Mouse (Mus musculus): ENCODE data around the gene Dnm1. TPM values are rescaled to one million over a fixed set of nuclear protein-coding genes. Genes with fewer than 3 reads are reported as not detected.
A peak's percentile ranks its signal among the peaks of the same experiment; 100 is the strongest.

Gene Dnm1
- 10 to 100 TPM; 18.9 to 25.7 TPM for total RNA-seq (2021)
- long read RNA-seq, experiment 1, partial matches to known transcripts, result 2 of 4 reads
- long read RNA-seq, experiment 1, other reads (novel, unspliced or antisense), result 2 of 4 reads
- long read RNA-seq, experiment 2, partial matches to known transcripts, result 1 of 3 reads
- long read RNA-seq, experiment 2, other reads (novel, unspliced or antisense), result 2 of 3 reads

GRCm38 (mm10) chr2:32353007-32353542, at the start of gene Dnm1:
TSS of gene Dnm1 (minus strand) at chr2:32353338.
- peak; percentile 97 for DNase-seq

DNA sequence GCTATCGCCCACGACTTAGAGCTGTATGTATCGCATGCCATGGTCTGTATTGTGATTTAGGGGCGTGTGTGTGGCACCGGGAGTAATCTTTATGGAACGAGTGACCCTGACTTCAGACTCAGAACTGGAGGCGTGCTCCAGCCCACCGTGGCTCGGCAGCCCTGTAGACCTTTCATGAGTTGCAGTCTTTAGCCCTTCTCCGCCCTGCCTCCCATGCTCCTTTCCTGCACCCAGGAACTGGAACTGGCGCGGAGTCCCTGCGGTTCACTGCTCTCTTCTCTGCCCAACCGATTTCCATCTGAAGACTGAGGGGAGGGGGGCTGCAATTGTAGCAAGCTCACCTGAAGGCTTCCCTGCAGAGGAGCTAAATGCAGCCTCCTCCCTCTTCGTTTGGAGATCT, 43.6 kb upstream of the Dnm1 start:
- DNase-seq, result no peak

DNA sequence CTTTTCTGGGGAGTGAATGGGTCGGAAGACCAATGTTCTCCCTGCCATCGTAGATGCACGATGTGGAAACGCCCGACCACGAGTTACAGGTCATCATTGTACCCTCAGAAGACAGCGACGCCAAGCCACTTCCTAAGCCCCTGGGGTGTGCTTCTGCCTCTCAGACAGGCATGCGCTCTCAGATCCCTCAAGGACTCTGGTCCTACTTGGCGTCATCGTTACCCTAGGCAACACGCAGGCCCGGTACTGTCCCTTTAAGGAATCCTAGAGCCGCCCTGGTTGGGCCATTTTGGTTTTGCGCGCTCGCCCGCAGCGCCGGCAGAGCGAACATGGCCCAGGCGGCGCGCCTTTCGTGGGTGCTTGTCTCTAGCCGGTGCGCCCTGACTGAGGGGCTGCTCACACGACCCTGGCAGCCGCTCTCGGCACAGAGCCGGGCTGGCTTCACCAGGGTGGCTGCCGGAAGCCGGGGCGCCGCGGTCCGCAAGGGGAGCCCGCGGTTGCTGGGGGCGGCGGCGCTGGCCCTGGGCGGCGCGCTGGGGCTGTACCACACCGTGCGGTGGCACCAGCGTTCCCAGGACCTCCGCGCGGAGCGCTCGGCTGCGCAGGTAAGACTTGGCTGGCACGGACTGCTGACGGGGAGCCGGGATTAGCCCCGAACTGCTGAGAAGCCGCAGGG, 42.9 kb upstream of the Dnm1 start:
- peak; percentile 81 for DNase-seq

DNA sequence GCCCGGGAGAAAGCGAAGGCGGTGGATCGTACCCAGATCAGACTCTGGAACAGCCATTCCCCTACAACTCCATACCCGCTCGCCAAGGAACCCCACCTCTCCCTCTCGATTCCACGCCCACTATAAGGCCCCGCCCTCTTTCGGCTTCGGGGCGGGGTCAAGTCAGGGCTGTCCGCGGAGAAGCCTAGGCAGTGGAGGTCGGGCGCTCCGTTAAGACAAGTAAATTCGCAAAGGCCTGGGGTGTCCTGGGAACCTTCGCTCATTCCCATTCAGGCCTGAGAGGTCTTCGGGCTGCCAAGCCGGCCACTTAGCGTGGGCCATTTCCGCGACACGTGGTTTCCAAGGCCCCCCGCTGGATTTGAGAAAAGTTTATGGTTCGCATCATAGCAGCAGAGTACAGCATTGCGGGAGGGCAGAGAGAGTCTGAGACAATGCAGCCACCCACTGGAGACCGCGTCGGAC, 42.4 kb upstream of the Dnm1 start, which contains the start of gene Ptges2:
TSS of gene Ptges2 (plus strand) at position 413 of the 462 bp plus-strand sequence.
- DNase-seq, result peak; percentile 87

- DNase-seq, result no peak
These were observed 41.8 kb upstream of the Dnm1 start for GRCm38 (mm10) chr2:32394973-32395372.

DNA sequence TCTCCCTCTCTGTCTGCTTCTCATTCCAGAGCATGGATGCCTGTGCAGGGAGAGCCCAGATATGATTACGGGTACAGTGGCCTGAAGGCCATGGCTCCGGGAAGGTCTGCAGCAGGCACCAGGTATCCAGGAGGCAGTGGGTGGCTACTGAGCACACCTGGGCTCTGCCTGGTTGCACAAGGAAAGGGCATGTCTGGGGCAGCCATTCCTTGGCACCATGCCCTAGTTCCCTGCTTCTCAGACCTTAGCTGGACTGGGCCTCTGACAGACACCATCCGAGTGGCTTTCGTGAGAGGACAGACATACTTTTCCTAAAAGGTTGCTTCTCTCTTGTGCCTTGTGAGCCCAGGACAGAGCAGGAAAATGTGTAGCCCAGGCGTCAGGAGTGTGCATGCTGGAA, 38.9 kb upstream of the Dnm1 start:
- DNase-seq, result no peak

DNA sequence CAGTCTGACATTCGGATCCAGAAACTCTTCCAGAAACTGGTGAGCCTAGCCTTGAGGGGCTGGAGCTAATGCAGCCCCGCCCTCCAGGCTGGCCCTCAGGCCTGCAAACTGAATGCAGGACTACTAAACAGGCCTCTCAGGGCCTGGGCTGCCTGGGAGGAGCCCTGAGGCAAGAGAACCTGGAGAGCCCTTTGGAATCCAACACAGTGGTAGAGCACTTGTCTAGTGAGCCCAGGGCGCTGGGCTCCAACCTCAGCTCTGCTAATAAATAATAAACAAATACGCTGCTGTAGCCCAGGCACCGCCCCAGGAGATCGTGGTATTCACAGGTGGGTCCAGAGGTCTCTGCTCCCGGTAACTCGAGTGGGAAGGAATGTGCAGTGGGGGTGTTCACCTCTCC, 37.7 kb upstream of the Dnm1 start:
- no peak for DNase-seq

DNA sequence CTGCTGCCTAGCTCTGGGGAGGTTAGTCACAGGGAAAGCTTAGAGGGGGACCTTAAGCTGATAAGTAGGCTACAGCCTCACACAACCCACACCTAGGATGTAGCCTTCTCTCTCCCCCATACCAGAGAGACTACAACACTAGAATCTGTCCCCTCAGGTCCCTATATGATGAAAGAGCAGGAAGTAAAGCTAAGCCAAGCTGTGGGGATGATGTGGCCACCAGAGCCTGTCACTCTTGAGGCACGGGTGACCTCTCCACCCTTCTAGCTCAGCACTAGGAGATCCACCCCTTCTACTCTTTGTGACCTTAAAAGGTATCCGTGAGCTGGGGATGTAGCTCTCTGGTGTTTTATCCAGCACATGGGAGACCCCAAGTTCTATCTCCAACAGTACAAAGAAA, 36.0 kb upstream of the Dnm1 start:
- DNase-seq, result no peak

DNA sequence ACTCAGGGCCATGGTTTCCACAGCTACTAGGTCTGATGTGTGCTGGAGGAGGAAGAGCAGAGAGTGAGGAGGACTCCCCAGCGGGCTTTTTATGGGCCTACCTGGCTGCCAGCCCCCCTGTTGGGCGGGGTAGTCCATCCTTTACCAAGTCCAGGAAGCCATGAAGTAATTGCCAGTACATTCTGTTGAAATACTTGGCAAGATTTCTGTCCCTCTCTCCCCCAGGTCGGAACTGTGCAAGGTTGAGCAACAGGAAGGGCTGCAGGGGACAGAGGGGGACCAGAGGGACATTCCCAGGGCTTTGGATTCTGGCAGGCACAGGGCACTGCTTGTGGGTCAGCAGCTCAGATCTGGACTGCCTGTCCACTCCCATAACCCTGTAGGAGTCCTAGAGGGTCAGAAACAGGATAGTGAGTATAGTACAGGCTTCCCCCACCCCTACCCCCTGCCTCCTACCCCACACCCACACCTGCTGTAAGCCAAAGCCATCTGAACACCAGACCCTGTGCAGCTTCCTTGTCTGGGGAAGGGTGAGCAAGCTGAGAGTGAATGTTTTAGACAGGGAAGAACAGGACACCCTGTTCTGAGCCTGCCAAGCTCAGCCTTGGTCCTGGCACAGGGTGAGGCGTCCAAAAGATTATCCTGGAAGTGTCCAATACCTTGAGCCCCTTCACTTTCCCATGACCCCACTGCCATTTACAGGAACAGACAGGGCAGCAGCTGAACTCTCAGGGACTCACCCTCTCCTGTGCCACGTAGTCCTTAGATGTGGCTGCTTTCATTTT, 34.8 kb upstream of the Dnm1 start, which contains the start of gene Lcn2:
TSS of gene Lcn2 (minus strand) at position 547 of the 785 bp plus-strand sequence.
- no peak for DNase-seq

DNA sequence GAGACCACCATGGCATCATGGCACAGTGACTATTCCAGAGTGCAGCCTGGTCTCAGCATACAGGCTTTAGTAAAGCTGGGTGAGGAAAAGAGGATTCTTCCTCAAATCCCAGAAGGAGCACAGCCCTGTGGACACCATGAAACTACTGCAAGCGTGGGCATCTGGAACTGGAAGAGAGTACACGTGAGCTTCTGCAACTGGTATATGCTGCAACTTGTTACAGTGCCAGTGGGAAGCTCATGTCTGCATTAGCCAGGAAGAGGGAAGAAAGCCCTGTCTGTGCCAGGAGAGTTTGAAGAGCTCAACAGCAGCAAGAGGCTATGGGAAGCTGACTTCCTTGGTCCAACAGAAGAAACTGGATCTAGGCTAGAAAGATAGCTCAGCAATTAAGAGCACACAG, 29.6 kb upstream of the Dnm1 start:
- no peak for DNase-seq

- DNase-seq, result peak; percentile 96
These were observed 28.7 kb upstream of the Dnm1 start, which contains the start of gene 1110008P14Rik for GRCm38 (mm10) chr2:32381775-32382223. TSS of gene 1110008P14Rik (minus strand) at chr2:32381938.

- DNase-seq, result no peak
These were observed 28.1 kb upstream of the Dnm1 start for GRCm38 (mm10) chr2:32381141-32381774.

DNA sequence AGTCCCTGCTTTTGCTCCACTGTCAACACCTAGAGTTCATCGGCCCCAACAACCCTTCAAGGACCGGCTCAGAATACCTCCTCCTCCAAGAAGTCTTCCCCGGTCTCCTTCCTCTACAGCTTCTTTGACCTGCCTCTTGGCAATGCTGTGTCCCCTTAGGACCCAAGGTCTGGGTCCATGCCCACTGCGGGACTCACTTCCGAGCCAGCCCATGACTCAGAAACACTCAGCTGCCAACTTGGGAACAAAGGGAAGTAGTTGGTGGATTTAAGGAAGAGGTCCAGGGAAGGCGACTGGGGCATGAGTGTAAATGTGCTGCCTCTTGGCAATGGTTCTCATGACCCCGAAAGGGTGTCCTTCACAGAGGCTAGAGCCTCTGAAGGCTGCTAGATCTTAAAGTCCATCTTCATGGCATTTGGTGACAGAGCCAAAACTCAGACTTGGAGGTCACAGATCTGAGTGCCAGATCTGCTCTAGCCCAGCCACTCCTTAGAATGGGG, 26.9 kb upstream of the Dnm1 start:
- DNase-seq, result no peak

DNA sequence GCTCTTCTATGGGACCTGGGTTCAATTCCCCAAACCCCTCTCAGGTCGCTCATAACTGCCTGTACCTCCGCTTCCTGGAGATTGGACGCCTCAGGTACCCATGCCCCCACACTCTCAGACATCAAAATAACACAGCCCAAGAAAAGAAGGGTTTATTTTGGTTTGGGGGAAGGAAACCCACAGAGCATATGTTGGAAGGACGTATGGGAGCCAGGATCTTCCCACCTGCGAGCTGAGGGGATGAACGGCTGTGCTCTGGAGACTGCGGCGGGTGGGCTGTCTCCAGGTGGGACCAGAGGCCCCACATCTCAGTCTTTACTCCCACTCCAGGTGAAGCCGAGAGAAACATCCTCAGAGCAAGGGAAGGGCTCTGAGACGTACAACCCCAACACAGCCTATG, 23.8 kb upstream of the Dnm1 start:
- no peak for DNase-seq

DNA sequence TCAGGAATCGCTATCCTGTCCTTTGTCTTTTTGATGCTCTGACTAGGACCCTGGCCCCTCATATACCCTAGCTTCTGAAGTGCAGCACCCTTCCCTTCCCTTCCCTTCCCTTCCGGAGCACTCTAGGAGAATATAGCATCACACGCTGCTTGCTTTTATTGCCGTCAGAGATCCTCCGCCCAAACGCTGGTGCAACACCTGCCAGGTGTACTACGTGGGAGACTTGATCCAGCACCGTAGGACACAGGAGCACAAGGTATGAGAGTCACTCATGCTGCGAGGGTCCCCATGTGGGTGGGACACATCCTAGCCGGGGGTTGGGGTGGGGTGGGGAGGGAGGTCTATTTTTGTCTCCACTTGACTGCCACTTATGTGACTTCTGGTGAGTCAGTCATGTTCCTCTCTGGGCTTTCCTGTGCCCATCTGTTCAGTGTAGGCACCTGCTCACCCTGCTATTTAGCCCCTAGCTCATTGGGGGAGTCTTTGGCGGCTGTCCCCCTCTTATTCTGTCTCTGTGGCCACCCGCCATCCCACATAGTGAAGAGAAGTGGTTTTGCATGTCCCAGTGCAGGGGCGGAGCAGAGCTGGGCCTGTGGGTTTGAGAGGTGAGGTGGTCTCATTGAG, 22.3 kb upstream of the Dnm1 start:
- no peak for DNase-seq

- no peak for DNase-seq
These were observed 21.1 kb upstream of the Dnm1 start for GRCm38 (mm10) chr2:32374191-32374590.

GRCm38 (mm10) chr2:32367315-32367714, 14.2 kb upstream of the Dnm1 start:
- DNase-seq, result no peak

GRCm38 (mm10) chr2:32364121-32364520, 11.0 kb upstream of the Dnm1 start:
- no peak for DNase-seq

DNA sequence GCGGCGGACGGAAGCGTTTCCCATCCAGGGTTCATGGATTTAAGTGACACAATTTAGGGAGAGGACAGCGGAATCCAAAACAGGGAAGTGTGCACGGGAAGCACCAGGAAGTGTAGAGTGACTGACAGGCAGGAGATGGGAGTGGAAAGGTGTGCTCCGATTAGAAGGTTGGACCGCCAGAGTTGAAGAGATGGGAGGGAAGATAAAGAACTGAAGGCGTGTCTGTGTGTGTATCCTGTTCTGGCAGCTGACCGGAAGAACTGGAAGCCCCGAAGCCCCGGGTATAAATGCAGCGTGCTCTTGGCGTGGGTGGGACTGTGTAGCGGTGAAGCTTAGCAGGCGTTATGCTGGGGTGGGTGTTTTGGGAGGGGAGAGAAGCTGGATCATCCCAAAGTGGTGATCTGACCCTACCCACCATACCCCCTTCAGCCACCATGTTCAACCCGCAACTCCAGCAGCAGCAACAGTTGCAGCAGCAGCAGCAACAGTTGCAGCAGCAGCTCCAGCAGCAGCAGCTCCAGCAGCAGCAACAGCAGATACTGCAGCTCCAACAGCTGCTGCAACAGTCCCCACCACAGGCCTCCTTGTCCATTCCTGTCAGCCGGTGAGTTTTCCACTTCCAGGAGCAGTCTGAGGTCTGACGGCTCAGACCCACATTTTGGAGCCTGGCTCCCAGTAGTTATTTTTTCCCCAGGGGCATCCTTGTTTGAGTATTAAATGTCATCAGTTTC, 10.4 kb upstream of the Dnm1 start:
- DNase-seq, result no peak

DNA sequence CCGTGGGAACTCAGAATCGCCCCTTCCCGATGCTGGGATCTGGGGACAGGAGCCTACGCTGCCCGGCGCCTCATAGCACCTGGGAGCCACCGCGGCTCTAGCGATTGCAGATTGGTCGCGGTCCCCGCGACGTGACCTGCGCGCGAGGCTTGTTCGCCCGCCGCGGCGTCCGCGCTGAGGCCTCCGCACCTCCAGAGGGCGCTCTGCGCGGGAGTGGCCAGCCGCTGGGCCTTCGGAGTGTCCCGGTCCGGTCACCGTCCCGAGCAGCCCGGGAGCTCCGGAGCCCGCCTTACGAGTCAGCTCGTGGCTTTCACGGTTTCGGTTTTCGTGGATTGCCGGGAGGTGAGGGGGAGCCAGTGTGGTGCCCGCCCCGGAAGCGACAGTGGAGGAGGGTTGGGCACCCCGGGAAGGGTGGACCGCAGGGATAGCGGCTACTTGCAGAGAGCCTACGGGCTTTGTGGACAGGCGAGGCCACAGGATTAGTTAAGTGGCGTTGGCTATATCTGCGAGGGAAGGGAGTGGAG, 9.7 kb upstream of the Dnm1 start:
- DNase-seq, result peak; percentile 95

Data from gastrocnemius, postnatal 10 days (tissue).